Mouse (Mus musculus): ENCODE measurements around the gene Swsap1. TPM values are rescaled to one million over a fixed set of nuclear protein-coding genes. Genes with fewer than 3 reads are reported as not detected.

The Swsap1 gene
- polyA plus RNA-seq, 1 experiment from 2014 or later, result 14.6 TPM

- ATAC-seq (ENCODE audit: low FRiP score), result no peak
- WGBS, result 89% methylated on average over 4 of the region's 4 CpGs
- no peaks in the 10 kb centered on the region for H3K36me3 ChIP-seq (ENCODE audit: control insufficient read depth, insufficient read depth, low read length)
- H3K27me3 ChIP-seq (ENCODE audit: control insufficient read depth, insufficient read depth, low read length), result no peaks in the 10 kb centered on the region
- no peak for DNase-seq (ENCODE audit: low spot score)
- H3K4me1 ChIP-seq (replicated peaks; ENCODE audit: control insufficient read depth, insufficient read depth, low read length), result peaks cover 4% of the 10 kb centered on the region
- no peak overlapping the region for H3K4me3 ChIP-seq (ENCODE audit: low read depth, low read length)
- H3K9me3 ChIP-seq (ENCODE audit: control insufficient read depth, low read length), result no peaks in the 10 kb centered on the region
- H3K27ac ChIP-seq (ENCODE audit: low read depth, low read length), result no peak overlapping the region
- H3K9ac ChIP-seq (ENCODE audit: low read depth, low read length), result no peak overlapping the region
- H3K4me2 ChIP-seq (replicated peaks; ENCODE audit: low read depth, low read length), result no peak overlapping the region
Measured at GRCm38 (mm10) chr9:21923036-21923435, 32.5 kb upstream of the Swsap1 start.

DNA sequence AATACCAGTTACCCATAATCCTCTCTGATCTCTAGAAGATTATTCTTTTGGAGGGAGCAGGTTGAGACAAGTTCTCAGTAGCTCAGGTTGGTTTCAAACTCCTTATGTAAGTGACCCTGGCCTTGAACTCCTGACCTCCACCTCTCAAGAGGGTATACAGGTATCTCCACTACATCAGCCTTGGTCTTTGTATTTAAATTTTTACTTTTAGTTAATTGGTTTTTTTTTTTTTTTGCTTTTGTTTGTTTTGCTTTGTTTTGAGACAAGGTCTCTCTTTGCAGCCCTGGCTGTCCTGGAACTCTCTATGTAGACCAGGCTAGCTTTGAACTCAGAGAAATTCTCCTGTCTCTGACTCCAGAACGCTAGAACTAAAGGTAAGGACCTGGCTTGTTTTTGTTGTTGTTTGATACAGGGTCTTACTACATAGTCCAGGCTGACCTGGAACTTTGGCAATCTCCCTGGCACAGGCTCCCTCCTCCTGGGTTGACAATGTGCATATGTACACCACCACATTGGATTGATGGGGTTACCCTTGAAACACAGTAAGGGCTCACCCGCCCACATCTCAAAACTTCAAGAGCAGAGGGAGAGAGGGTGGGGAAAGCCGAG lies 32.0 kb upstream of the Swsap1 start:
- DNase-seq (ENCODE audit: low spot score) (no peak), ATAC-seq (ENCODE audit: low FRiP score) (no peak)
- Histone ChIP-seq H3K9ac (ENCODE audit: low read depth, low read length) (no peak overlapping the region), H3K36me3 (ENCODE audit: control insufficient read depth, insufficient read depth, low read length) (no peaks in the 10 kb centered on the region), H3K27me3 (ENCODE audit: control insufficient read depth, insufficient read depth, low read length) (no peaks in the 10 kb centered on the region), H3K4me2 (replicated peaks; ENCODE audit: low read depth, low read length) (no peak overlapping the region), H3K9me3 (ENCODE audit: control insufficient read depth, low read length) (no peaks in the 10 kb centered on the region), H3K27ac (ENCODE audit: low read depth, low read length) (no peak overlapping the region), H3K4me1 (replicated peaks; ENCODE audit: control insufficient read depth, insufficient read depth, low read length) (peaks cover 4% of the 10 kb centered on the region; the same call in 1 of the 2 replicates), H3K4me3 (ENCODE audit: low read depth, low read length) (no peak overlapping the region)
- 76% methylated on average over 3 of the region's 3 CpGs for WGBS

DNA sequence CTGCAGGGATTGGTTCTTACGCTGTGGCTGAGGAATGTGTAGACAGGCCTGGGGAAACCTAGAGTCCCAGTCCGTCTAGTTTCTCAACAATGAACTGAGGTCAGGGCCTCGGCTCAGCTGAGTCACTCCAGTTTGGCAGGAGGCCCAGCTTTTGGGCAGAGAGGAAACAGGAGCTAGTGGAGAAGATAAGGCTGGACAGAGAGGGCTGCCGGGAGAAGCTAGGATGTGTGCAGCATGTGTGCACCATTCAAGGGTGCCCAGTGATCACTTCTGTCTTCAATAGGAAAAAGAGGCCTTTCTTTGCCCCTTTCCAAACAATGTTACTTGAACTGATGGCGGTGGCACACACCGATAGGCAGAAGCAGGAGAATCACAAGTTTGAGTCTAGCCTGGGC lies 31.5 kb upstream of the Swsap1 start:
- no peaks in the 10 kb centered on the region for H3K36me3 ChIP-seq (ENCODE audit: control insufficient read depth, insufficient read depth, low read length)
- no peaks in the 10 kb centered on the region for H3K27me3 ChIP-seq (ENCODE audit: control insufficient read depth, insufficient read depth, low read length)
- no peak overlapping the region for H3K27ac ChIP-seq (ENCODE audit: low read depth, low read length)
- WGBS, result 83% methylated on average over 6 of the region's 6 CpGs
- ATAC-seq (ENCODE audit: low FRiP score), result no peak
- H3K9ac ChIP-seq (ENCODE audit: low read depth, low read length), result no peak overlapping the region
- no peak overlapping the region for H3K4me3 ChIP-seq (ENCODE audit: low read depth, low read length)
- H3K4me2 ChIP-seq (replicated peaks; ENCODE audit: low read depth, low read length), result no peak overlapping the region
- no peaks in the 10 kb centered on the region for H3K9me3 ChIP-seq (ENCODE audit: control insufficient read depth, low read length)
- H3K4me1 ChIP-seq (replicated peaks; ENCODE audit: control insufficient read depth, insufficient read depth, low read length), result peaks cover 4% of the 10 kb centered on the region; the same call in 1 of the 2 replicates
- DNase-seq (ENCODE audit: low spot score), result no peak

DNA sequence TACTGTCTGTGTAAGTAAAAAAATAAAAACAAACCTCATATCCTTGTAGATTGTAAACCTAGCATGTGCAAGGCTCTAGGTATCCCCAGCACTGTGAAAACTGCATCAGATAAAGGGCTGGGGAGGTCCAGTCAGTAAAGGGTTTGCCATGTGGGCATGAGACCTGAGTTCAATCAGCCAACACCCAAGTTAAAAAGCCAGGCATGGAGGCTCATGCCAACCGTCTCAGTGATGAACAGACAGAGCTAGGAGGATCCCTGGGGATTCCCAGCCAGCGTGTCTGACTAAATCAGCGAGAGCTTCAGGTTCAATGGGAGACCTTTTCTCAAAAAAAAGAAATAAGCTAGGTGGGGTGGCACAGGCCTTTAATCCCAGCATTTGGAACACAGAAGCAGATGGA lies 30.5 kb upstream of the Swsap1 start:
- H3K9me3 ChIP-seq (ENCODE audit: control insufficient read depth, low read length), result no peaks in the 10 kb centered on the region
- no peaks in the 10 kb centered on the region for H3K27me3 ChIP-seq (ENCODE audit: control insufficient read depth, insufficient read depth, low read length)
- DNase-seq (ENCODE audit: low spot score) (no peak), ATAC-seq (ENCODE audit: low FRiP score) (no peak)
- H3K9ac ChIP-seq (ENCODE audit: low read depth, low read length), result no peak overlapping the region
- H3K4me3 ChIP-seq (ENCODE audit: low read depth, low read length), result no peak overlapping the region
- H3K36me3 ChIP-seq (ENCODE audit: control insufficient read depth, insufficient read depth, low read length), result no peaks in the 10 kb centered on the region
- WGBS, result 87% methylated on average over 3 of the region's 3 CpGs
- H3K27ac ChIP-seq (ENCODE audit: low read depth, low read length), result no peak overlapping the region
- peaks cover 4% of the 10 kb centered on the region; the same call in 1 of the 2 replicates for H3K4me1 ChIP-seq (replicated peaks; ENCODE audit: control insufficient read depth, insufficient read depth, low read length)
- H3K4me2 ChIP-seq (replicated peaks; ENCODE audit: low read depth, low read length), result no peak overlapping the region

DNA sequence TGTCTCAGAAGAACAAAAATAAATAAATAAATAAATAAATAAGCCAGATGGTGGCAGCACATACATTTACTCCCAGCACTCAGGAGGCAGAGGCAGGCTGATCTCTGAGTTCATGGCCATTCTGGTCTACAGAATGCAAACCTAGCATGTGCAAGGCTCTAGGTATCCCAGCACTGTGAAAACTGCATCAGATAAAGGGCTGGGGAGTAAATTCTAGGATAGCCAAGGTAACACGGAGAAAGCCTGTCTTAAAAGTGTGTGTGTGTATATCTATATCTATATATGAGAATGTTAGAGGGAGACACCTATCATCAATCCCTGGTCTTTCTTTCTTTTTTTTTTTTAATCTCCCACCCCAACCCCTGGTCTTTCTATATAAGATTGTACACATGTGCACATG lies 30.0 kb upstream of the Swsap1 start:
- Histone ChIP-seq H3K27me3 (ENCODE audit: control insufficient read depth, insufficient read depth, low read length) (no peaks in the 10 kb centered on the region), H3K4me1 (replicated peaks; ENCODE audit: control insufficient read depth, insufficient read depth, low read length) (peaks cover 4% of the 10 kb centered on the region; the same call in 1 of the 2 replicates), H3K9me3 (ENCODE audit: control insufficient read depth, low read length) (no peaks in the 10 kb centered on the region), H3K36me3 (ENCODE audit: control insufficient read depth, insufficient read depth, low read length) (no peaks in the 10 kb centered on the region), H3K4me2 (replicated peaks; ENCODE audit: low read depth, low read length) (no peak overlapping the region), H3K27ac (ENCODE audit: low read depth, low read length) (no peak overlapping the region), H3K4me3 (ENCODE audit: low read depth, low read length) (no peak overlapping the region), H3K9ac (ENCODE audit: low read depth, low read length) (no peak overlapping the region)
- no peak for ATAC-seq (ENCODE audit: low FRiP score)
- DNase-seq (ENCODE audit: low spot score), result no peak
- 88% methylated on average over 1 of the region's 1 CpGs for WGBS

DNA sequence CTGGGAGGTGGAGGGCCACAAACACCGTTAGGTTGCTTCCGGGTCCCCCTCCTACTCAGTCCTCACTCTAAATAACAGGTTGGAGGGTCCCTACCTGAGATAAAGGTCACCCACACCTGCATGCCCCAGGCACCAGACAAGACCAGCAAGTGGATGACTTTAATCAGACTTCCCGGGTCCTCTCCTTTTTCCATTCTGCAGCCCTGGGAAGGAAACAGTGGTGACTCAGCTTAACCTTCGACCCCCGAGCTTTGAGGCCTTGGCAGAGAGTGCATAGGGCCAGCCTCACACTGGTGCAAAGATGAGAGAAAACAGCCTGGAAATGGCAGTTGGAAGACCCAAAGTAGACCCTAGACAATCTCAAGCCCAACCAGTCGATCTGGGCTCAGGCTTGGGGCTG lies 29.4 kb upstream of the Swsap1 start:
- Histone ChIP-seq H3K4me2 (replicated peaks; ENCODE audit: low read depth, low read length) (peak overlapping the region; percentile 71; the same call in 1 of the 2 replicates), H3K9me3 (ENCODE audit: control insufficient read depth, low read length) (no peaks in the 10 kb centered on the region), H3K4me1 (replicated peaks; ENCODE audit: control insufficient read depth, insufficient read depth, low read length) (peaks cover 4% of the 10 kb centered on the region; the same call in 1 of the 2 replicates), H3K27ac (ENCODE audit: low read depth, low read length) (no peak overlapping the region), H3K9ac (ENCODE audit: low read depth, low read length) (no peak overlapping the region), H3K4me3 (ENCODE audit: low read depth, low read length) (no peak overlapping the region), H3K36me3 (ENCODE audit: control insufficient read depth, insufficient read depth, low read length) (no peaks in the 10 kb centered on the region), H3K27me3 (ENCODE audit: control insufficient read depth, insufficient read depth, low read length) (no peaks in the 10 kb centered on the region)
- WGBS, result 86% methylated on average over 6 of the region's 6 CpGs
- no peak for ATAC-seq (ENCODE audit: low FRiP score)
- DNase-seq (ENCODE audit: low spot score), result no peak

GRCm38 (mm10) chr9:21926784-21927183 lies 28.8 kb upstream of the Swsap1 start:
- Histone ChIP-seq H3K4me1 (replicated peaks; ENCODE audit: control insufficient read depth, insufficient read depth, low read length) (peaks cover 4% of the 10 kb centered on the region; the same call in 1 of the 2 replicates), H3K4me2 (replicated peaks; ENCODE audit: low read depth, low read length) (peak overlapping the region; percentile 71), H3K27ac (ENCODE audit: low read depth, low read length) (no peak overlapping the region), H3K27me3 (ENCODE audit: control insufficient read depth, insufficient read depth, low read length) (no peaks in the 10 kb centered on the region), H3K9me3 (ENCODE audit: control insufficient read depth, low read length) (no peaks in the 10 kb centered on the region), H3K36me3 (ENCODE audit: control insufficient read depth, insufficient read depth, low read length) (no peaks in the 10 kb centered on the region), H3K4me3 (ENCODE audit: low read depth, low read length) (peak overlapping the region; percentile 47), H3K9ac (ENCODE audit: low read depth, low read length) (peak overlapping the region; percentile 70)
- DNase-seq (ENCODE audit: low spot score), result no peak
- ATAC-seq (ENCODE audit: low FRiP score), result 0 out of 2 replicates have a peak, but pooled peaks have one; percentile 1
- 4% methylated on average over 6 of the region's 6 CpGs for WGBS

DNA sequence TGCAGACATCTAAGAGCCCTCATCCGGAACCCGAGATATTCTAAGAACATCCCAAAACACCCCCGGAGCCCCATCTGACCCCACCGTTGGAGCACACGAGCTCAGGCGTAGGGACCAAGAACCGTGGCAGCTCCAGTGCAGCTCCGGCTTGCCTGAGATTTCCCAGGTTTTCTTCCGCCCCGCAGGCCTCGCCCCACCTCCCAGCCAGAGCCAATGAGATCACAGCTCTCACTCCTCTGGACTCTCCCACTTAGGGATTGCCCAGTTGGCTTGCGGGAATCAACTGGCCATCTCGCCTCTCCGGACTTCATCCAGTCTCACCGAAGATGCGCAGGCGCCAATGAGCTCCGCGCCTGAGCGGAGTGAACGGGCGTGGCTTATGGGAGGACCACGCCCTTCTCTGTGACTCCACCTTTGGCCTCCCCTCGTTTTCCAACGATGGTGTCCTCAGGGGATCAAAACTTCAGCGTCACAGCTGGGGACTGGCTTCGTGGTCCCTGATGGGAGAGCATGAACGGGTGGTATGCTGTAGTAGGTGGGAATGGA lies 28.3 kb upstream of the Swsap1 start, which contains the start of the genes Ccdc159 and Tmem205:
TSS of gene Ccdc159 (plus strand) at position 264 of the 546 bp plus-strand sequence.
TSS of gene Tmem205 (minus strand) at position 349 of the 546 bp plus-strand sequence.
- peak within 1 kb of the TSS; percentile 47 for H3K4me3 ChIP-seq (ENCODE audit: low read depth, low read length)
- no peak within 1 kb of the TSS for H3K27ac ChIP-seq (ENCODE audit: low read depth, low read length)
- peak; percentile 96 for DNase-seq (ENCODE audit: low spot score)
- ATAC-seq (ENCODE audit: low FRiP score), result peak; percentile 99
- peak within 1 kb of the TSS; percentile 70 for H3K9ac ChIP-seq (ENCODE audit: low read depth, low read length)
- H3K4me2 ChIP-seq (replicated peaks; ENCODE audit: low read depth, low read length), result peak within 1 kb of the TSS; percentile 71
- H3K9me3 ChIP-seq (ENCODE audit: control insufficient read depth, low read length), result no peaks in the 10 kb centered on the region
- no peaks in the 10 kb centered on the region for H3K36me3 ChIP-seq (ENCODE audit: control insufficient read depth, insufficient read depth, low read length)
- H3K27me3 ChIP-seq (ENCODE audit: control insufficient read depth, insufficient read depth, low read length), result no peaks in the 10 kb centered on the region
- peaks cover 4% of the 10 kb centered on the region; the same call in 1 of the 2 replicates for H3K4me1 ChIP-seq (replicated peaks; ENCODE audit: control insufficient read depth, insufficient read depth, low read length)
- 1% methylated on average over 28 of the region's 28 CpGs for WGBS

DNA sequence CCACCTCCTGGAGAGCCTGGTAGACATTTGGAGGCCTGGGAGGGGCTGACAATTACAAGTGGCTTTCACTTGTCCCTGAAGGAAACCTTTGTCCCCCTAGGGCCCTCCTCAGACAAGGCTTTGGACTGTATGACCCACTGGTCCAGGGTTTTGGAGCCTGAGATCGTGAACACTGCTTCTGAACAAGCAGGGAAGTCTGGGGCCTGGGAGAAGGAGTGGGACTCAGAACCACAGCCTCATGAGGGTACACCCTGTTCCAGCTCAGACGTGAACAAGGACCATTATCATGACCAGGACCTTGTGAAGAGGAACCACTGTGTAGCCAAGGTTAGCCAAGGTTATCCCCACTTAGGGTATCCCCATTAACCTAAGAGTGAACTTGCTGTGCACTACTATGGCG lies 26.3 kb upstream of the Swsap1 start:
- ATAC-seq (ENCODE audit: low FRiP score), result no peak

More for the DNA sequence above, 26.3 kb upstream of the Swsap1 start:
- Histone ChIP-seq H3K9me3 (ENCODE audit: control insufficient read depth, low read length) (no peaks in the 10 kb centered on the region), H3K36me3 (ENCODE audit: control insufficient read depth, insufficient read depth, low read length) (no peaks in the 10 kb centered on the region), H3K4me1 (replicated peaks; ENCODE audit: control insufficient read depth, insufficient read depth, low read length) (peaks cover 4% of the 10 kb centered on the region; the same call in 1 of the 2 replicates), H3K27ac (ENCODE audit: low read depth, low read length) (no peak overlapping the region), H3K4me3 (ENCODE audit: low read depth, low read length) (no peak overlapping the region), H3K4me2 (replicated peaks; ENCODE audit: low read depth, low read length) (no peak overlapping the region), H3K27me3 (ENCODE audit: control insufficient read depth, insufficient read depth, low read length) (no peaks in the 10 kb centered on the region), H3K9ac (ENCODE audit: low read depth, low read length) (no peak overlapping the region)
- no peak for DNase-seq (ENCODE audit: low spot score)
- 79% methylated on average over 3 of the region's 3 CpGs for WGBS
